Mouse (Mus musculus) E14TG2a.4 (cell line): ENCODE data around the gene Dpp6.

Source experiments
- H3K27me3 ChIP-seq: 2 replicates; pipeline ENCODE4 v1.6.1; 2014; ENCODE audit warnings: low read length, control low read depth; ENCODE audit not compliant: insufficient read depth
- H3K36me3 ChIP-seq: 2 replicates; pipeline ENCODE4 v1.6.1; 2014; ENCODE audit warnings: low read length, control low read depth; ENCODE audit not compliant: insufficient read depth
- H3K4me1 ChIP-seq: replicated peaks from 2 replicates; pipeline ENCODE4 v1.6.1; 2014; ENCODE audit warnings: low read depth, low read length, control low read depth
- H3K4me3 ChIP-seq: replicated peaks from 2 replicates; pipeline ENCODE4 v1.5.1; 2014; ENCODE audit warnings: mild to moderate bottlenecking, low read length
- H3K9me3 ChIP-seq: 2 replicates; pipeline ENCODE4 v1.6.1; 2014; ENCODE audit warnings: low read length, control low read depth
- CTCF ChIP-seq: conservative IDR thresholded peaks from 2 replicates; pipeline ENCODE4 v1.5.1; 2014; ENCODE audit warnings: low read length
- NANOG ChIP-seq: IDR thresholded peaks from 2 replicates; pipeline ENCODE4 v1.6.1; 2014; ENCODE audit warnings: borderline replicate concordance, low read length, mixed read lengths
- POU5F1 ChIP-seq: IDR thresholded peaks from 2 replicates; pipeline ENCODE4 v1.6.1; 2014; ENCODE audit warnings: low read length, borderline replicate concordance

Dpp6 gene

DNA sequence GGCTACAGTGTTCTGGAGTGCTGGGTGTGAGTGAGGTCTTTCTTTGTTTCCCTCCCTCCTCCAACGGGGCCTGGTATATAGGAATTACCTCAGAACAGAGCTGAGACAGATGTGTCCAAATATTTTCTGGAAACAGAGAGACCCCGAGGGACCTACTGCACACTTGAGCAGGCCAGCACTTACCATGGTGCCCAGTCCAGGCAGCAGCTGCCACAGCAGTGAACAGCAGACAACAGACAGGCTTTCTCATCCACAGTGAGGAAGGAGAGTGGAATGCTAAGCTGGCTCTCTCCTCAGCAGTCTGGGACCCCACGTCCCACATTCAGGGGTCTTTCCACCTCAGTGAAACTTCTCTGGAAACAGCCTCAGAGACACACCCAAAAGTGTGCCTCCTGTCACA, 606.8 kb downstream of the Dpp6 start:
- TF ChIP-seq CTCF (no peak), POU5F1 (no peak), NANOG (no peak)
- Histone ChIP-seq H3K9me3 (no peaks in the 10 kb centered on the region), H3K36me3 (no peaks in the 10 kb centered on the region), H3K27me3 (no peaks in the 10 kb centered on the region), H3K4me3 (no peak overlapping the region), H3K4me1 (peaks cover 52% of the 10 kb centered on the region)

DNA sequence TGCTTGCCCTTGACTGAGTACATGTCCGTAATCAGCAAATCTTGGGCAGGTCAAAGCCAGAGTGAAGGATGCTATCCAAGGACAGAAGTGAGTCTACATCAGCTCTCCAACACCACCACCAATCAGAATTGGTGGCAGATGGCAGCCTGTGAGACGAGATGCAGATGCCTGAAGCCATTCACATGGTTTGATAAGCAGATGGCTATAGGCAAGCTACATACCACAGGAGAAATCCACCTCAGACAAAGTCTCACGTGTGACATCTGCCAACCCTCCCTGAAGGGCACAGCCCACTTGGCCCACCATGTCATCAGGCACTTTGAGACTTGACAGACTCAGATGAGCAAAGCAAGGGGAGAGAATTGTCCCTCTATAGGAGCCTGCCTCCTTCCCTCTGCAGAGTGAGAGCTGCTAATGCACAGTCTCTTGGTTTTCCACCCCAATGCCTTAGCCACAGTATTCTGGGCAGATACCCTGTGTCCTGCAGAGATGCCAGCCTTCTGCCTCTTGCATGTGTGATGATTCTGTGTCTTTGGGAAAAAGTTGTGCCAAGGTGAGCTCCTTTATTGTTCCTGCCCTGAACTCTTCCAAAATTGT, 607.6 kb downstream of the Dpp6 start:
- no peaks in the 10 kb centered on the region for H3K36me3 ChIP-seq
- no peak overlapping the region for H3K4me3 ChIP-seq
- no peaks in the 10 kb centered on the region for H3K27me3 ChIP-seq
- H3K9me3 ChIP-seq = no peaks in the 10 kb centered on the region
- TF ChIP-seq POU5F1 = no peak
- no peak for TF ChIP-seq CTCF
- TF ChIP-seq NANOG = no peak
- peaks cover 45% of the 10 kb centered on the region for H3K4me1 ChIP-seq

- Histone ChIP-seq H3K27me3 (no peaks in the 10 kb centered on the region), H3K4me3 (no peak overlapping the region), H3K9me3 (no peaks in the 10 kb centered on the region), H3K36me3 (no peaks in the 10 kb centered on the region), H3K4me1 (peaks cover 32% of the 10 kb centered on the region)
- TF ChIP-seq CTCF = no peak
- TF ChIP-seq POU5F1 = no peak
- no peak for TF ChIP-seq NANOG
Measured at GRCm38 (mm10) chr5:27426200-27426599, 609.2 kb downstream of the Dpp6 start.

- Histone ChIP-seq H3K27me3 (no peaks in the 10 kb centered on the region), H3K4me3 (no peak overlapping the region), H3K4me1 (no peaks in the 10 kb centered on the region)
Measured at GRCm38 (mm10) chr5:27433584-27433983, 616.6 kb downstream of the Dpp6 start.

GRCm38 (mm10) chr5:27453201-27453845, 636.3 kb downstream of the Dpp6 start:
- H3K27me3 ChIP-seq = no peaks in the 10 kb centered on the region
- H3K36me3 ChIP-seq = no peaks in the 10 kb centered on the region
- H3K4me1 ChIP-seq = peaks cover 20% of the 10 kb centered on the region
- no peak overlapping the region for H3K4me3 ChIP-seq
- H3K9me3 ChIP-seq = no peaks in the 10 kb centered on the region
- TF ChIP-seq POU5F1 (no peak), CTCF (no peak), NANOG (no peak; the same call in 1 of the 2 replicates)

More at GRCm38 (mm10) chr5:27433584-27433983, 616.6 kb downstream of the Dpp6 start:
- no peak for TF ChIP-seq CTCF
- no peak for TF ChIP-seq NANOG
- no peak for TF ChIP-seq POU5F1
- no peaks in the 10 kb centered on the region for H3K9me3 ChIP-seq
- H3K36me3 ChIP-seq = no peaks in the 10 kb centered on the region

GRCm38 (mm10) chr5:27454386-27454785, 637.4 kb downstream of the Dpp6 start:
- Histone ChIP-seq H3K36me3 (no peaks in the 10 kb centered on the region), H3K4me3 (no peak overlapping the region), H3K4me1 (peaks cover 20% of the 10 kb centered on the region), H3K27me3 (no peaks in the 10 kb centered on the region), H3K9me3 (no peaks in the 10 kb centered on the region)
- TF ChIP-seq POU5F1 = no peak
- no peak for TF ChIP-seq CTCF
- no peak for TF ChIP-seq NANOG

GRCm38 (mm10) chr5:27456981-27457380, 640.0 kb downstream of the Dpp6 start:
- H3K4me3 ChIP-seq = no peak overlapping the region
- H3K4me1 ChIP-seq = peaks cover 20% of the 10 kb centered on the region
- TF ChIP-seq CTCF (no peak), NANOG (no peak)
- no peaks in the 10 kb centered on the region for H3K9me3 ChIP-seq
- no peaks in the 10 kb centered on the region for H3K27me3 ChIP-seq
- H3K36me3 ChIP-seq = no peaks in the 10 kb centered on the region

DNA sequence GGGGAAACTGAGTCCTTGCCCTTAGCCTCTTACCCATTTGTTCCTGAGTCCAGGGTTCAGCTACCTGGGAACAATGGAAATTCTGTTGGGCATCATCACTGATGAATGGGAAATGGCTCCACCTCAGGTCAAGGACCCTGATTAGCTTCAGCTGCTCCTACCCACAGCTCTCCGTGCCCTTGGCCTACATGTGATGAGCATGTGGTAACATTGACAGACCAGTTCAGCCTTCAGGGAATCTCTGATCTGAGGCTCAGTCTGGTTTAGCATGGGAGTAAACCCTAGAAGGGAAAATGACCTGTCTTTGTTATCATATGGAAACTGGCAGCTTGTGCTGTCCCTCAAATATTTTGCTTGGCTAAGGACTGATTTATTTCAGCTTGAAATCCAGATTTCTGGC, 640.7 kb downstream of the Dpp6 start:
- H3K4me3 ChIP-seq = no peak overlapping the region
- peaks cover 20% of the 10 kb centered on the region for H3K4me1 ChIP-seq
- no peak for TF ChIP-seq NANOG
- no peak for TF ChIP-seq CTCF
- no peak for TF ChIP-seq POU5F1

More for the DNA sequence above, 640.7 kb downstream of the Dpp6 start:
- Histone ChIP-seq H3K9me3 (no peaks in the 10 kb centered on the region), H3K27me3 (no peaks in the 10 kb centered on the region), H3K36me3 (no peaks in the 10 kb centered on the region)
